Mouse (Mus musculus): ENCODE results near the gene Ggt1.

GRCm38 (mm10) chr10:75535423-75535822, 26.0 kb upstream of the Ggt1 start:
- TF ChIP-seq CTCF (IDR thresholded peaks at IDR 0.05; ENCODE audit: low read depth, low read length) (no peak), POLR2A (IDR thresholded peaks at IDR 0.05; ENCODE audit: extremely low read depth, insufficient read depth, low read length) (no peak)
